Mouse (Mus musculus) G1E (cell line): Measurements from ENCODE around the gene Adgre5.

ENCODE experiments used
- CTCF ChIP-seq: IDR thresholded peaks from 2 replicates; pipeline ENCODE4 v1.5.1; 2012; ENCODE audit warnings: low read depth, low read length, inconsistent platforms, mixed read lengths
- GATA1 ChIP-seq: IDR thresholded peaks from 2 replicates; pipeline ENCODE4 v1.6.1; 2012; ENCODE audit warnings: borderline replicate concordance, low read length, inconsistent platforms, mixed read lengths
- POLR2AphosphoS5 ChIP-seq: IDR thresholded peaks from 2 replicates; pipeline ENCODE4 v1.6.1; 2012; ENCODE audit warnings: low read depth, low read length, inconsistent platforms; ENCODE audit not compliant: insufficient replicate concordance
- TAL1 ChIP-seq: conservative IDR thresholded peaks from 2 replicates; pipeline ENCODE4 v1.6.1; 2012; ENCODE audit warnings: low read depth, low read length, inconsistent platforms, mixed read lengths

- no peak for TF ChIP-seq CTCF
- TF ChIP-seq POLR2AphosphoS5: no peak
- no peak for TF ChIP-seq TAL1
- TF ChIP-seq GATA1: no peak
These were observed 66.6 kb downstream of the Adgre5 start for GRCm38 (mm10) chr8:83674497-83674896.
